Mouse (Mus musculus) 3134 (cell line): Measurements from ENCODE around the gene Churc1.
"Not testable (repeated sequence)": the region's sequence is repeated elsewhere in the genome, so short reads cannot be mapped to it uniquely, and the experiment has no call there.

ENCODE experiments used
- DNase-seq: peaks from one replicate; pipeline ENCODE4 v3.0.0-alpha.2; 2011; ENCODE audit warnings: low spot score; ENCODE audit not compliant: insufficient read length; ENCODE audit errors: extremely low read depth

The Churc1 gene

DNA sequence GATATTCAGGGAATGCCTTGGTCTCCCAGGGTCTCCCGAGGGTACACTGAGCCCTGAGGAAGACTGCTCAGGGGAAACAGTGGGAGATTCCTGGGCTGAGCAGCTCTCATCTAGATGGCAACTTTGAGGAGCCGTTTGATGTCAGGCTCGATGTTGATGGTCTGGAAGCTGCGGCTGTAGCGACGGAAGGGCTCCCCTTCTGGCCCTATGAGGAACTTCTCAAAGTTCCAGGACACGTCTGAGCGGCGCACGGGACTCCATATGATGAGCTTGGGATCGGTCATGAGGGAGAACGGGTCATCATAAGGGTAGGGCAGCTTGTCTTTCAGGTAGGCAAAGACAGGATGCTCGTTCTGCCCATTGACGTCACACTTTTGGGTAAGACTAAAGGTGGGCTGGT is 27.2 kb downstream of the Churc1 start:
- DNase-seq: not testable (repeated sequence)

DNA sequence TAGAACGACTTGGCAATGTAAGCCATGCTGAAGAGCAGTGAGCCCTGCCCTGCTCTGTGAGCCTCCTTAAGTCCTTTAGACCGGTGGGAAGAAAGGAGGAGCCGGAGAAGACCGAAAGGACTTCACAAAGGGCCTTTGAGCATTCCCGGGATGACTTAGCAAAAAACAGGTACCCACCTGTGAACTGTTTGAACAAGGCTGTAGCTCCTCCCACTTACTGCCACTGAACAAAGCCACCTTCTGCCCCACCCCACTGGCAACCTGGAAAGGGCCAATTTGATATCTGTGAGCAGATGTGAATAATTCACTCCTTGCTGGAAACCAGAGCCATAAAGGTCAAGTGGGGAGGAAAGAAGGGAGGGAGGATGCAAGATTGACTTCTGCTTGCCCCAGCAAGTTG is 30.0 kb downstream of the Churc1 start, which contains the start of gene Gpx2:
Gene Gpx2, minus strand, starts transcription at position 205 of the 400 bp plus-strand sequence.
- DNase-seq: no peak

DNA sequence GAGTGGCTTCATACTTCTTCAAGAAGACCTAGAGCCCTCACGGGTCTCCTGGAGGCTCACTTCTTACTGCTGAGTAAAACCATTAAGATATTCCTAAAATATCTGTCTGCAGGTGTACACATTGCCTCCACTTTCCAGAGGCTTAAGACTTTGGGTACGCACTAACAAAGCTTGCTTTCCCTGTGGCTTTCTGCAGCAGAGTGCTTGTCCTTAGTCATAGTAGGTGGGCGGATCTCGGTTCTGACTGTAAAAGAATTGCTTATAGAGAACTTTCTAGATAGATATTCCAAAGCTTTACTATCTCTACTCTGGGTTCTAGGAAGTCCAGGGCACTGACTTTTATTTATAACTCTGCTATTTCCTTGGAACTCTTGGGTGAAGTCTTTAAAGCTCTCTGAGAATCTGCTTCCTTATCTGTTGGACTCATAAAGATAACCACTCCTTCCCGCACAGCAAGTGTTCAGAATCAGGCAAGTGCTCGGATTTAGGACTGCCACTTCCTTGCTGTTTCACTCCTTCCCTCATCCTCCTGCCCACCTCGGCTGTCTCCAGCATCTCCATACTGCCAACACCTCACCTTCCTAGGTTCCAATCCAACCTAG is 31.7 kb downstream of the Churc1 start:
- no peak for DNase-seq

DNA sequence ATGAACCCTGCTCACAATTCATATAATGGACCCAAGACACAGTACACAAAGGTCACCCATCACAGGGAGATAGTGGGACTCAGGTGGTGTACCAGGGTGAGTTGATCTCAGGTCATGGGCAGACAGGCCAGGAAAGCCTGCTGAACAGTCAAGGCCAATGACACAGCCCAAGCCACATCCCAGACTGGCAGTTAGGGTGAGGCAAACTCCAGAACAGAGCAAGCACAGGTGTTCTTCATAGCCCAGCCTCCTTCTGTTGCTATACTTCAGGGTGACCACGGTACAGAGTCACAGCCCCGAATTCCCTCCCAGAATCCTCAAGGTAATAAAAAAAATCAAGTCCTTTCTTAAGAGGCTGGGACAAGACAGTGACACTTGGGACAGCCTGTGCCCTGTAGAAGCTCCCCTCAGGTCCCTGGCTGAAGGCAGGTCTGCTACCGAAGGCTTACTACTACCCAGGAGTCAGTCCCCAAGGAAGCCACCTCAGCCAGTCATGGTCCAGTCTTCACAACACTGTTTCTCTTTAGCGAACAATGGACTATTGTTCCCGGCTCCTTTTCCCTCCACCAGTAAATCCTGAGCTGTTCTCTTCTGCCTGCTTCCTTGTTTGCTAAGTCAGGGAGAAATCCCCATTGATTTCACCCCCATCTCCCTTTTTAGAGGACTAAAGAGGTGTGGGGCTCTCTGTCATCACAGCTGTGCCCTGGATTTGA is 32.8 kb downstream of the Churc1 start:
- DNase-seq: no peak

DNA sequence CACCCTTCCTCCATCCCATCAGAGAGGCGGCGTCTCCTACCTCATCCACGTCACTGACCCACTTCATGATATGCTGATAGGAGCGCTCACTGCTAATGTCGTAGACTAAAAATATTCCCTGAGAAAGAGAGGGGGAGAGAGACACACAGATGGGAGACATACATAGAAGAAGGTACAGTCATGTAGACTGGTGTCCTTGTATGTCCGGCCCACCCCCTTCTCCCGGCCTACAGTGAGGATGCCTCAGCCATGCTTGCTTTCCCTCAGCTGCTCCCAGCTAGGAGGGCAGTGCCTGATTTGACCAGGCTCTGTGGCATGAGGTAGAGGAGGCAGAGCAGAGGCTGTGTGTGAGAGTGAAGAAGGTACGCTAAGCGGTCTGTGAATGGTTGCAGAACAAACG is 37.7 kb downstream of the Churc1 start:
- no peak for DNase-seq

DNA sequence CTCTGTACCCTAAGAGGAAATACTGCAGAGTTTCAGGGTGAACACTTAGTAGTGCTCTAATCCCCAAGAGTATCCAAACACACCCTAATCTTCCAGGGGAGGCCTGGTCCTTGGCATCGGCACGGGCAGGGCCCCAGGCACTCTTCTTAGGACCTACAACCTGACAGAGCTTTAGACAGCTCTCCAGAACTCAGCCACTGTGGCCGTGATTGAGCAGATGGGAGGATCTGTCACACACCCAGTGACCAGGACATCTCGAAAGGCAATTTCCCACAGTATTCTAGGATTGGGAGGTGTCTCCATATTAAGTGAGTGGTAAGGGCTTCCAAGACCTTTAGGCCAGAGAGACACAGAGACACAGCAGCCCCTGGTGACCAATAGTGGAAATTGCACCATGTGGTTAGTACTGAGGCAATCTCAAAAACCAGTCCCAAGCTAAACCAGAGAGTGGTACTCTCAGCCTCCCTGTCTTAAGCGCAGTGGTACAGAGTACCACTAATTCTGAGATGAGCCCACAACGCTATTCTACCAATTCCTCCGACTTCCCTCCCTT is 38.4 kb downstream of the Churc1 start:
- DNase-seq: no peak

DNA sequence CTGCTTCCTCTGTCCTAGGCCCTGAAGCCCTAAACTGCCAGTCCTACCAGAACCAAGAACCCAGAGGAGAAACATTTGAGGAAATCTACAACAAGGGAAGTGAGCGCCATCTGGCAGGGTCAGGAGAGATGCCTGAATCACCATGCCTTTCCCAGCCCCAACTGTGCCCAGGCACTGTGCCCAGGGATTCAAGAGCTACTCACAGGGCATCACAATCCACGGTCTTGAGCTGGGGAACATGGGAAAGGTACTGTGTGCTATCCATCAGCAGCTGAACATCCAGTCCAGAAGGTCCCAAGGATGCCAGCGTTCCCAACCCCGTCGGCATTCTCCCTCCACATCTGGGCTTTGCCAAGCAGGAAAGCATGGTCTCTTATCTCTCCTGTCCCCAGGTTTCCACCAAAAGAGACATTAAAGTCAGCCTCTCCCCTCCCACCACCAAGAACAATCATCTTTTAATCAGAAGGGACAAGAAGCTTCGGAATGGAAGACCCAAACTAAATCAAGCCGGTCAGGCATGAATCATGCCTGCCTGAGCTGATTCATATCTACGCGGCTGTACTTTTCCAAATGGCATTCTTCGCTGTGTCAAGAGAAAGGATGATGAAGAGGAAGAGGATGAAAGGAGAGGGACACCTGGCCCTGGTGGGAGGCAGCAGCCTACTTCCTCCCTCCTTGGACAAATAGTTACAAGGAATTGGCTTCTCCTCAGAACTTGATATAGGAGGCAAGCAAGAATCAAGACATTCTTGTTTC is 39.9 kb downstream of the Churc1 start:
- no peak for DNase-seq

DNA sequence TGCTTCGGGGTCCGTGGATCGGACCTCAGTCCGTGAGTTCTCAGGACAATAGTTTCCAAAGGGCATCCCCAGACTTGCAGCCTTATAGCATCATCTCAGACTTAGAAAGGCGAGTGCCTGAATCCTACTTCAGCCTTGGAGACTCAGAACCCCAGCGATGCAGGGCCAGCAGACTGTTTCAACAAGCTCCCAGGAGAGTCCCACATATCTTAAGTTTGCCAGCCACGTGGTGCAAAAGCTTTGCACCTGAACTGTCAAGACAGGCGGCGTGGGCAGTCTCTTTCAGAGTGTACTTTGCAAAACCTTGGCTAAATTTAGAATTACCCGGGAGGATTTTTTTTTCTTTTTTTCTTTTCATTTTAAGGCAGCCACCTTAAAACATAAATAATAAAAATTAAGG is 42.5 kb downstream of the Churc1 start:
- DNase-seq: no peak

DNA sequence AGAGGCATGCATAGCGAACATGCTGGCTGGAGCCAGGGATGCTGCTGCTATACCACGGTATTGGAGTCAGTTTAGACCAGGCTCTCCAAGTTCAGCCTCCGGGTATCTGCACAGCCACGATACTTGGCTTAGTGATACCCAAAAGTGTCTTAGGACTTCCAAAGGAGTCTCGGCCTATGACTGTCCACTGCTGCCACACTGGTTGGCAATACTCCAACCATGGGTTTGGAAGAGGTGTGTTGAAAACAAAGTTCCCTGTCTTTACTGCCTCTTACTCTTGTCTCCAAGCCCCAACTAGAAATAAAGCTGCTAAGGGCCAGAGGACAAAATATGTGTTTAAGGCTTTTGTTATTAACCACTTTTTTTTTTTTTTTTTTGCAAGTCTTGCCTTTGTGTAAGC is 45.2 kb downstream of the Churc1 start:
- no peak for DNase-seq

DNA sequence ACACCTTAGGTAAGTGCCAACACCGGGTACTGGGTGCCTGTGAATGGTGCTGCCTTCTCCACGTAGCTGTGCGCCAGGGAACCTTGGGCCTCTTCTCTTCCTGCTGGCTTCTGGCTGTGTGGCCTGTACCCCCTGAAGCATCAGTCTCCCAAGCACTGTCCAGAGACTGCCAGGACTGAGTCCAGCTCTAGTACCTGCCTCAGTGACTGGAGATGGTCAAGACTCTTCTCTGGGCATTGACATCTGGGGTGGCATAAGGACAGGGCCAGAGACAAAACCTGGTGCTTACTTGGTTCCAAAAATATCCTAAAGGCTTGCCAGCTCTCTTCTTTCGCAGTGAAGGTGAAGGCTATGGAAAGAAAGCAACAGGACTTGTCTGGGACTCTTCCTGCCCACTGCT is 45.7 kb downstream of the Churc1 start:
- no peak for DNase-seq

DNA sequence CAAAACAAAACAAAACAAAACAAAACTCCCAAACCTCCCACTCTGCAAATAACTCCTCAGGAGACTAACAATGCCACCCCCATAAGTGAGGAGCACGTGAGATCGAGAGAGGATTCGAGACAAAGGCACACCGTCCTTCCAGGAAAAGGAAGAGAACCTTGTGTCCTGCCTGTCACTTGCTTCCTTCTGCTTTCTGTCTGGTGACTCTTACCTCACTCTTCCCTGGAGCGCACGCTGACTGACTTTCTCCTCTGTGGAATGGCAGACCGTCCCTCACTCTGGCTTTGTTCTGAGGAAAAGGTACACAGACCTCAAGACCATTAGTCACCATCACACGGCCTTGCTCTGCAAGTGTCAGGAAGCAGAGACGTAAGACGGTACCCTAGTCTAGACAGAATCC is 48.2 kb downstream of the Churc1 start:
- no peak for DNase-seq

DNA sequence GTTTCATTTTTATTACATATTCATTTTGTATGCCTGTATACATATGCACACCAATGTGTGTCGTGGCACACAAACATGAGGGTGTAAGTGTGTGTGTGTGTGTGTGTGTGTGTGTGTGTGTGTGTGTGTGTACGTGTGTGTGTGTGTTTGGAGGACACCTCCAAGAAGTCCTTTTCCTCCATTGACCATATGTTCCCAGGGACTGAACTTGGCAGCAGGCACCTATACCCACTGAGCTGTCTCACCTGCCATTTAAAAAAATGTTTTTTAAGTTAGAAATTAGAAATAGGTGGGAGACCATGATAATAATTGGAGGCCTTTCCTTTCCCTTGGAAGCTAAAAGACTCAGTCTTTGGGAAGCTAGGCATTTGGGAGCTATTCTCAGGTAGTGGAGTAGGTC is 48.8 kb downstream of the Churc1 start:
- no peak for DNase-seq

DNA sequence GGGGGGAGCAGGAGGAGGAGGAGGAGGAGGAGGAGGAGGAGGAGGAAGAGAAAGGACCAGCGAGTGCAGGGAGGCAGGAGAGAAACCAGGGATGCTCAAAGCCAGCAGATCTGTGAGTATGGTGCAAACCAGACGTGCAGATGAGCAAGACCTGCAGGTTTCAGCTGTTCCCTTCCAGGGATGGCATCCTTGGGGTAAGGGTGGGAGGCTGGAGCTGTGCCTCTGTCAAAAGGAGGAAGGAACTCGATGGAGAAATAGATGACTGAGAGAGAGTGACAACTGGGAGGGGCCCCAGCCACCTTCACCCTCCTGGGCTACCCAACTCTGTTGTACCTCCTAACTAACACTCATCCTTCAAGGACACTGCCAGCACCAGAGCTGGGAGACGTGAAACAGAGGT is 51.4 kb downstream of the Churc1 start:
- no peak for DNase-seq

DNA sequence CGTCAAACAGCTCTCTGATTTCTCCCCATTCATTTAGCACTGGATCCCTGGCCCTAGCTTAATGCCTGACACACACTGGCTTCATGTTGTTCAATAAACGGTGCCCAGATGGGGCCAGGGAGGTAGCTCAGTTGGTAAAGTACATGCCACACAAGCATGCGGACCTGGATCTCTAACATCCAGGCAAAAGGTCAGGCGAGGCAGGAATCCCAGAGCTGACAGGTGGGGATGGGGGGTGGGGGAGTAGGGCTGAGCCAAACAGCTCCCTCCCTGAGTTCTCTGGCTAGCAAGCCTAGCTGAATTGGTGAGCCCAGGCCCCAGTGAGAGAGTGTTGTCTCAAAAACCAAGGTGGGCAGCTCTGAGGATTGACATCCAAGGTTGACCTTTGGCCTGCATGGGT is 51.8 kb downstream of the Churc1 start:
- DNase-seq: no peak

DNA sequence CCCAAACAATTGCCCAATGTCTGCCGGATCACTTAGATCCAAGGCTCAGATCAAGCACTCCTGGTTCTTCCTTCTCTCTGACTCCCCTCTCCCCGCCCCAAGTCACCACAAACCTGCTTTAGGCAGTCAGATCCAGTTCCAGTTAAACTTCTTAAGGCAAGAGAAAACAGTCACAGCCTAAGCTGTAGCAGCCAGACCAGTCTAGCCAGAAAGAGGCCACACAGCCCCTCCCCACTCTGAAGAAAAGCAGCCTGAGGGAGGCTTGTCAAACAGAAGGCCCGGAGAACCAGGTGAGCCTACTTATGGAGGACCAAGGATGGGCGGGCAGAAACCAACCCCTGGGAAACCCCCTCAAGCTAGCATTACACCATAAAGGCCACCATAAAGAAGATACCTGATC is 52.8 kb downstream of the Churc1 start:
- DNase-seq: no peak

DNA sequence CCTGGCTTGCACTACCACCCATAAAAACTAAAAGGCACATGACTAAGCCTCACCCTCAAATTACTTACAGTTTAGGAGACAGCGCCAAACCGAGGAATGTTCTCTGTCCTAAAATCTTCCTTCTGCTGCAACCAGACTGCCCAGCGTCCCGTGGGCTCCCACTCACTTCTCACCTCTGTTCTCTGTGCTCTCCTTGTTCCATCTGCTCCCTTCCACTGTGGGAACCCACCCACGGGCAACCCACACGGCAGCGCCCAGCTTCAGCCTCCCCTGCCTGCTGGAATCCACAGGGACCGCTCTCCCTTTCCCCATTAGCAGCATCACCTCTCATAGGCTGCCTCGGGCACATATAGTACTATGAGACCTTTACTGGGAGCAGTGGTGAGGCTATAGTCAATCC is 53.6 kb downstream of the Churc1 start:
- DNase-seq: no peak

DNA sequence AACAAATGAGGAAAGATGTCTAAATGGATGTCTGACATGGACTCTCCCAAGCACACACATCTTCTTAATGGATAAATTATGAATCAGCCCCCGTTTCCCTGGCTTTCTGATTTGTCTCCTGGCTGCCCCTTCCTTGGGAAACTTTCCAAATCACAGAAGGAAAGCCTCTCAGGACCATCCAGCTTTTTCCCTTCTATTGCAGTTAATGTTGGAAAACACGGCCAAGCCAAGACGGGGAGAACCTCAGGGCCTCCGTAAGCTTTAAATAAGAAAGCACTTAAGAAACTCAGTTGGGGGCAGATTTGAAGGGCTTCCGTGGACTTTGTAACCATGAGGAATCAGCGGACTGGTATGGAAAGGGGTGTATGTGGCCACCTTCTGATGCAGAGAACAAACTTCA is 54.5 kb downstream of the Churc1 start:
- no peak for DNase-seq

DNA sequence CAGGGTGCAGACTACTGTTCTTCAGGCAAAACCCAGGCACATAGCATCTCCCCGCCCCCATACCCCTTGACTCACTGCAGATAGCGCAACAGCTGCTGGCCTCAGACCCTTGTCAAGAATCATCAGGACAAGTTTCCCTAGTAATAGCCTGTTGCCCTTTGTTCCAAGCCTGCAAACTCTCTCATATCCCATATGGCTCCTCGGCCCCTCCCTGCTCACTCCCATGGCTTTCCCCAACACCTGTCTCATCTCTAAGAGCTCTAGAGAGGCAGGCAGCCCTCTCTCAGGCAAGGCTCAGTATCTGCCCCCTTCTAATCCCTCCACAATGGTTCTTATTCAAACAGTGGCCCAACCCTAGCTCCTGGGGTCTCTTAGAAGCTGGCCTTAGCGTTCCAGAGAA is 55.3 kb downstream of the Churc1 start:
- no peak for DNase-seq

DNA sequence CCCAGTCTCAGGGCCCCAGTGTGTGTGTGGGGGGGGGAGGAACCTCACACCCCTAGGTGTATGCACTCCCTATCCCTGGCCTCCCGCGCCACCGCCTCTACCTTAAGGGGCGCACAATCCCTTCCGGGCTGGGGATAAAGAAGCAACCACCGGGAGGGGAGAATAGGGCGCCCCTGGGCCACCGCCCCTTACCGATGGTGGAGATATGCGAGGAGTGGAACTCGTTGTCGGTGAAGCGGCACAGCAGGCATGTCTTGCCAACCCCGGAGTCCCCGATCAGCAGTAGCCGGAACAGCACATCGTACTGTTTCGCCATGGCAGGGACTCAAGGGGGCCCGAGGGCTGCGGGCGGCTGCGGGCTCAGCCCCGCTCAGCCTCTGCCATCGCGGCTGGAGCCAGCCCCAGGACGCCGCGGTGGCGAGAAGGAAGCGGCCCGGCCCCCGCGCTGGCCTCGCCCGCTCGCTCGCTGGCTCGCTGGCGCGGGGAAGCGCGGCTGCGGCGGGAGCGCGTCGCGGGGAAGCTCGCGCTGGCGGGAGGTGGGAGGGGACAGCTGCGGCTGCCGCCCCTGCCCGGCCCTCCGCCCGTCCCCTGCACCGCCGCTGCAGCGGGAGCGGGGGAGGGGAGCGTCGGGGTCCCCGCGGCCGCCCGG is 56.8 kb downstream of the Churc1 start:
- DNase-seq: no peak

DNA sequence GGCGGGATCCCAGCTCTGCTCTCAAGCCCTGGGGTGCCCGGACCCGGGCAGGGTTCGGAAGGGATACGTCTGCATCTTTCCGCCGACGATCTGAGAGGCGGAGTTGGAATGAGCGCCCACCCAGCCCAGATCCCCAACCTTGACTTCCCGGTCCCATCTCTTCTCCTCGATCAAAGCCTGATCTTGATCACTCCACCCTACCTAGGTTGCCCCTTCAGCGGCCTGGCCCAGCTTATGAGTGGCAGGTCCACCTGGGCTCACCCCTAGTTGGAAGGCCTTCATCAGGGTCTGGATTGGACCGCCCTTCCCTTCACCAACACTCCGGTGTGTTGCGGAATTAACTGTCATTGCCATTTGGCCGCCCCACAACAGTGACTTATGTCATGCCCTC is 57.3 kb downstream of the Churc1 start, which contains the start of gene Rab15:
Gene Rab15, minus strand, starts transcription at position 258 of the 391 bp plus-strand sequence.
- DNase-seq: no peak

DNA sequence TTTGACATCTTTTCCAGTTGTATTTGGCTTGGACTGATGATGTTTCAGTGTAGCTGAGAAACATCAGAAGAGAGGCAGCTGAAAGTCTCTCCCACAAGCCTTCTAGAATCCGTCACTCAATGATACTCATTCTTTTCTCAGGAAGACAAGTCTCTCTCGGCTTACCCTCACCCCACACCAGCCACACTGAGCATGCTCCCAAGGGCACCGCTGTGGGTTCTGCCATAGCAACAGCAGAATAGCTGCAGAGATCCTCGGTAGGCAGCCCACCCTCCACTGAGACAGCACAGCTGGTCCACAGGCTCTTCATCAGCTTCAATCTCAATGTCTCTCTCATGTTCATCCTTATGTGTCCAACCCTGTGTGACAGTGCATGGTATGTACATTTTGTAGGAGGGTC is 59.9 kb downstream of the Churc1 start:
- DNase-seq: no peak
